Mouse (Mus musculus) liver, postnatal 0 days (tissue): ENCODE results near the gene Vmn2r120. TPM values are rescaled to one million over a fixed set of nuclear protein-coding genes. Genes with fewer than 3 reads are reported as not detected.
"Not testable (repeated sequence)": the region's sequence is repeated elsewhere in the genome, so short reads cannot be mapped to it uniquely, and the experiment has no call there.

Source experiments
- ATAC-seq: fragments of 200-750 bp; cut with Nextera tagmentation; 2 replicates; pipeline ENCODE4 v1.8.0; 2017; ENCODE audit warnings: mild to moderate bottlenecking, moderate library complexity
- DNase-seq: peaks from one replicate; pipeline ENCODE4 v3.0.0-alpha.2; 2016
- H3K27ac ChIP-seq: fragments of 300-500 bp; sonication (generic); 2 replicates; pipeline ENCODE4 v1.5.1; 2014; ENCODE audit warnings: antibody characterized with exemption, moderate library complexity, mild to moderate bottlenecking, low read depth
- H3K27me3 ChIP-seq: fragments of 300-500 bp; sonication (generic); 2 replicates; pipeline ENCODE4 v1.6.1; 2014; ENCODE audit warnings: low read length, control low read depth, mixed read lengths; ENCODE audit not compliant: insufficient read depth
- H3K36me3 ChIP-seq: fragments of 300-500 bp; sonication (generic); replicated peaks from 2 replicates; pipeline ENCODE4 v1.6.1; 2014; ENCODE audit warnings: mild to moderate bottlenecking, control low read depth, low read length, moderate library complexity, mixed read lengths; ENCODE audit not compliant: insufficient read depth
- H3K4me1 ChIP-seq: fragments of 300-500 bp; sonication (generic); 2 replicates; pipeline ENCODE4 v1.6.1; 2014; ENCODE audit warnings: antibody characterized with exemption, mild to moderate bottlenecking, control low read depth; ENCODE audit not compliant: insufficient read depth
- H3K4me2 ChIP-seq: fragments of 300-500 bp; sonication (generic); 2 replicates; pipeline ENCODE4 v1.6.1; 2014; ENCODE audit warnings: low read depth, mild to moderate bottlenecking, low read length, moderate library complexity, mixed read lengths
- H3K4me3 ChIP-seq: fragments of 300-500 bp; sonication (generic); 2 replicates; pipeline ENCODE4 v1.5.1; 2014; ENCODE audit warnings: low read depth, low read length
- H3K9ac ChIP-seq: fragments of 300-500 bp; sonication (generic); replicated peaks from 2 replicates; pipeline ENCODE4 v1.6.1; 2014; ENCODE audit warnings: mild to moderate bottlenecking, moderate library complexity
- H3K9me3 ChIP-seq: fragments of 300-500 bp; sonication (generic); 2 replicates; pipeline ENCODE4 v1.6.1; 2016; ENCODE audit warnings: mild to moderate bottlenecking, control low read depth, low read length, mixed read lengths
- CTCF ChIP-seq: sonication (generic); IDR thresholded peaks from 2 replicates; pipeline ENCODE4 v1.5.1; 2016; ENCODE audit warnings: antibody characterized with exemption, low read depth
- EP300 ChIP-seq: IDR thresholded peaks from 2 replicates; pipeline ENCODE4 v1.6.1; 2016; ENCODE audit warnings: antibody characterized with exemption, low read depth, mild to moderate bottlenecking
- WGBS: fragments of 180-500 bp; shearing (Covaris S2); extraction: QIAGEN DNeasy Blood & Tissue Kit; methylation state at CpG from one replicate; pipeline ENCODE4 v1.1.7; 2014; ENCODE audit not compliant: insufficient replicate concordance; 5-methylcytosine and 5-hydroxymethylcytosine counted together
- polyA plus RNA-seq: library from polyadenylated mRNA; unstranded; fragments of >200 nt; fragmentation: Nextera tagmentation; extraction: Ambion mirVana; gene quantifications from 2 replicates; pipeline ENCODE4 v1.2.1, GENCODE M21; 2015

Vmn2r120 gene
- polyA plus RNA-seq, result not detected in 2 replicates

DNA sequence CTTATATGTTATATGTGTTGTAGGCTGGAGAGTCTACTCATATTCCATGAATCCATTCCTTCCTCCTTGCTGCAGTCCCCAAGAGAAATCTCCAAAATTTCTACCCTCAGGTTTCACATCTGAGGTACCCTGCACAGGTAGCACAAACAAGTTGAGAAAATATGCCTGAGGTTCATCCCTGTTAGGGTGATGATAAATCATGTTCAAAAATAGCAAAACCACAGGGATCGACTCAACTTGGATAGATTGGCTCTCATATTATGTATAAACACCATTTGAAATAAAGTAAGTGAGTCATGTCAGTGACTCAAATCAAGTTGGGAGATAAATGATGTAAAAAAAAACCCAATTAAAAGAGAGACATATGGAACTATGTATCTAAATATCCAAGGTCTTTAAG is at the start of gene Vmn2r120:
TSS of gene Vmn2r120 (minus strand) at position 101 of the 400 bp plus-strand sequence.
- no peak for DNase-seq
- WGBS, result 64% methylated on average over 1 of the region's 1 CpGs
- no peaks in the 10 kb centered on the region for H3K9me3 ChIP-seq

DNA sequence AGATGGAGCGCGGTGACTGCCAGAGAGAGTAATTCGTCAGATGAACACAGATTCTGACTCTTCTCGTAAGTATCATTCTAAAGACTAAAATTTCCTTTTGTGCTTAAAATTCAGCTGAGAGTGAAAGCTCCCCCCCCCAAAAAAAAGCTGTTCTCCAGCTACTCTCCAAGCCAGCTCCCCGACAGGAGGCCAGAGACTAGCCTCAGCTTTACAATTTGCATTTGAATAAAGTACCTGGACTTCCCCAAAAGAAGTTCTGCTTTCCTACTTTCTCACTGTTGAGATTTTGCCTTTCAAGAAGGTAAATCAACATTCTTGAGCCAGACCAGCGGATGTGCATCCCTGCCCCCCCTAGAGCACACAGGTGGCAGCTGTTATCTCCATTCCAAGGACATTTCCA is 42.0 kb upstream of the Vmn2r120 start:
- not testable (repeated sequence) for H3K9ac ChIP-seq, ATAC-seq, H3K36me3 ChIP-seq, H3K9me3 ChIP-seq, H3K4me2 ChIP-seq, H3K27ac ChIP-seq, H3K27me3 ChIP-seq, H3K4me3 ChIP-seq, H3K4me1 ChIP-seq, DNase-seq
- WGBS, result 74% methylated on average over 6 of the region's 6 CpGs

More for the DNA sequence above, at the start of gene Vmn2r120:
- H3K4me1 ChIP-seq, result no peaks in the 10 kb centered on the region
- no peak for ATAC-seq
- TF ChIP-seq CTCF, result no peak
- TF ChIP-seq EP300, result no peak
- H3K4me3 ChIP-seq, result no peak within 1 kb of the TSS
- no peaks in the 10 kb centered on the region for H3K27me3 ChIP-seq
- no peaks in the 10 kb centered on the region for H3K36me3 ChIP-seq
- no peak within 1 kb of the TSS for H3K9ac ChIP-seq
- no peak within 1 kb of the TSS for H3K27ac ChIP-seq
- no peak within 1 kb of the TSS for H3K4me2 ChIP-seq

DNA sequence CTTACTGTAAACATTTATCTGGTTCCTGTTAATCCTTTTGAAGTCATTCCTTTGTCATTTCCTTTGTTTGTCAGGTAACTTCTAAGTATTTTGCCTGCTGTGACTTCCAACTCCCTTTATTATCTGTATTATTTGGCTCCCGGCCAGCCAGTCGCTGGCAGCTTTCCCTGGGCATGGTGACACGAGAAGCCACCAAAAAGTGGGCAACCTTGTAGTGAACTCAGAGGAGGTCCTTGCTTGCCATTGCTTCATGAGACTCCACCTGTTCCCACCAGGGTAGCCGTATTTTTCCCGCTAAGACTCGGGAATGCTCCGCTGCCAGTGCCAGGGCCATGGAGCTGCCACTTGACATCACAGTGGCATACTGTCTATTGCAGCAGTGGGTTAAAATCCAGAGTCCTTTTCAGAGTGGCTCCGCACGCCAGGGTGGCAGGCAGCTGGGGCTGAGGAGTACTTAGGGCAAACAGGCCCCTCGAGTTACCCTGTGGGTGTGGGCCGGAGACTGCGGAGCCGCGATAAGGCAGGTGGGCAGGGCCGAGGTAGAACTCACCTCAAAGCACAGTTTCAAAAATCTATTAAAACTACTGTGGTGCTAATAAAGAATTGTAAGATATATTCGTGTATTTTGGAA is 28.9 kb upstream of the Vmn2r120 start:
- H3K9ac ChIP-seq, result no peak overlapping the region
- DNase-seq, result no peak
- no peaks in the 10 kb centered on the region for H3K4me1 ChIP-seq
- H3K27ac ChIP-seq, result no peak overlapping the region
- H3K27me3 ChIP-seq, result no peaks in the 10 kb centered on the region
- TF ChIP-seq EP300 (no peak), CTCF (no peak)
- no peak overlapping the region for H3K4me2 ChIP-seq
- 61% methylated on average over 16 of the region's 16 CpGs for WGBS
- ATAC-seq, result no peak
- no peak overlapping the region for H3K4me3 ChIP-seq
- no peaks in the 10 kb centered on the region for H3K36me3 ChIP-seq
- H3K9me3 ChIP-seq, result no peaks in the 10 kb centered on the region; the same call in 1 of the 2 replicates

Other genes starting within 250 kb of the Vmn2r120 start
- 16.2 and 16.4 TPM in 2 replicates for gene Adgre1, start 186.8 kb downstream of the Vmn2r120 start, polyA plus RNA-seq
- not detected in 2 replicates for gene Gm21834, start 196.7 kb upstream of the Vmn2r120 start, polyA plus RNA-seq
- gene Cntnap5c, start 224.1 kb upstream of the Vmn2r120 start, polyA plus RNA-seq, result not detected in 2 replicates